ENCODE assay signal across 8 mouse cellular contexts in genomic region chr15:99874612-99875333, GRCm38 (mm10). TPM values are rescaled to one million over a fixed set of nuclear protein-coding genes. Genes with fewer than 3 reads are reported as not detected.
DNase-seq lines count a peak whose midpoint lies in the region; ATAC-seq and TF ChIP-seq lines count a peak whose summit lies in the region.

No protein-coding gene starts in this region.

- H3K4me2 ChIP-seq in hindbrain, embryonic 16.5 days (ENCODE audit: low read length), result peak overlapping the region; percentile 93
- H3K4me2 ChIP-seq in liver, embryonic 12.5 days, result peak overlapping the region; percentile 83
- H3K4me2 ChIP-seq in neural tube, embryonic 15.5 days, result peak overlapping the region; percentile 90

- TF ChIP-seq POLR2A in embryonic fibroblast, embryonic 13.5 days (IDR thresholded peaks at IDR 0.05; ENCODE audit: low read depth, low read length), result no peak

- peak overlapping the region; percentile 59 for H3K4me3 ChIP-seq in embryonic fibroblast, embryonic 13.5 days (ENCODE audit: insufficient read depth, low read length)
- H3K4me3 ChIP-seq in hindbrain, embryonic 16.5 days (ENCODE audit: low read length), result peak overlapping the region; percentile 87
- peak overlapping the region; percentile 63 for H3K4me3 ChIP-seq in liver, embryonic 12.5 days
- peak overlapping the region; percentile 63 for H3K4me3 ChIP-seq in neural tube, embryonic 15.5 days (replicated peaks)

- DNase-seq in adrenal gland, postnatal 10 days, result peak; percentile 30
- no peak for DNase-seq in adrenal gland, postnatal 4 days (ENCODE audit: low spot score in 2 of 2)
- peak; percentile 57 for DNase-seq in MN1 (ENCODE audit: low spot score)
- no peak for DNase-seq in spleen, adult 12 weeks (ENCODE audit: low spot score)

- H3K9ac ChIP-seq in hindbrain, embryonic 16.5 days (ENCODE audit: low read depth, low read length), result peak overlapping the region; percentile 80
- H3K9ac ChIP-seq in liver, embryonic 12.5 days, result peak overlapping the region; percentile 5; the same call in 1 of the 2 replicates
- H3K9ac ChIP-seq in neural tube, embryonic 15.5 days (replicated peaks), result peak overlapping the region; percentile 63

- ATAC-seq in hindbrain, embryonic 16.5 days, result no peak; the same call in 1 of the 2 replicates
- ATAC-seq in liver, embryonic 12.5 days, result peak; percentile 47
- peak; percentile 65 for ATAC-seq in neural tube, embryonic 15.5 days (ENCODE audit: low FRiP score)

- no peaks in the 10 kb centered on the region for H3K9me3 ChIP-seq in hindbrain, embryonic 16.5 days (ENCODE audit: control insufficient read depth, low read length)
- H3K9me3 ChIP-seq in liver, embryonic 12.5 days (replicated peaks), result no peaks in the 10 kb centered on the region
- H3K9me3 ChIP-seq in neural tube, embryonic 15.5 days (replicated peaks), result no peaks in the 10 kb centered on the region

- H3K4me1 ChIP-seq in embryonic fibroblast, embryonic 13.5 days (ENCODE audit: control insufficient read depth, insufficient read depth, low read length), result 0 out of 2 replicates have a peak, but pooled peaks cover 5% of the 10 kb centered on the region
- peaks cover 5% of the 10 kb centered on the region for H3K4me1 ChIP-seq in hindbrain, embryonic 16.5 days (ENCODE audit: control insufficient read depth, insufficient read depth, low read depth, low read length)
- peaks cover 19% of the 10 kb centered on the region for H3K4me1 ChIP-seq in liver, embryonic 12.5 days
- peaks cover 21% of the 10 kb centered on the region for H3K4me1 ChIP-seq in neural tube, embryonic 15.5 days

- TF ChIP-seq CTCF in embryonic fibroblast, embryonic 13.5 days (IDR thresholded peaks at IDR 0.05; ENCODE audit: borderline replicate concordance, insufficient read depth, low read length), result no peak

- WGBS in hindbrain, embryonic 16.5 days, result 4% methylated on average over 30 of the region's 30 CpGs
- WGBS in liver, embryonic 12.5 days (ENCODE audit: insufficient replicate concordance), result 6% methylated on average over 30 of the region's 30 CpGs
- WGBS in neural tube, embryonic 15.5 days, result 6% methylated on average over 30 of the region's 30 CpGs

- H3K27me3 ChIP-seq in hindbrain, embryonic 16.5 days (replicated peaks; ENCODE audit: control insufficient read depth, insufficient read depth, low read length), result no peaks in the 10 kb centered on the region
- H3K27me3 ChIP-seq in liver, embryonic 12.5 days (replicated peaks), result peaks cover 20% of the 10 kb centered on the region
- H3K27me3 ChIP-seq in neural tube, embryonic 15.5 days (replicated peaks), result no peaks in the 10 kb centered on the region

- H3K36me3 ChIP-seq in hindbrain, embryonic 16.5 days (ENCODE audit: control insufficient read depth, insufficient read depth, low read length), result no peaks in the 10 kb centered on the region
- H3K36me3 ChIP-seq in liver, embryonic 12.5 days, result no peaks in the 10 kb centered on the region
- no peaks in the 10 kb centered on the region for H3K36me3 ChIP-seq in neural tube, embryonic 15.5 days

- H3K27ac ChIP-seq in embryonic fibroblast, embryonic 13.5 days (ENCODE audit: insufficient read depth, low read length), result no peak overlapping the region
- peak overlapping the region; percentile 63 for H3K27ac ChIP-seq in hindbrain, embryonic 16.5 days (ENCODE audit: low read depth, low read length)
- no peak overlapping the region for H3K27ac ChIP-seq in liver, embryonic 12.5 days
- H3K27ac ChIP-seq in neural tube, embryonic 15.5 days (replicated peaks), result peak overlapping the region; percentile 63

RNA-seq across cellular contexts. Expression of gene Lima1, which starts 0.5 kb away (rescaled TPM):
- 10 to 100 TPM; 37.7 to 39.7 TPM for total RNA-seq in adrenal gland, postnatal 10 days (2021)
- 10 to 100 TPM; 51.0 to 51.9 TPM for total RNA-seq in adrenal gland, postnatal 4 days (2021)
- 172 and 199 TPM in 2 replicates for polyA plus RNA-seq in embryonic fibroblast, embryonic 13.5 days (2011; ENCODE audit: insufficient read length, low read depth, missing spikeins)
- 12.9 and 15.3 TPM in 2 replicates for polyA plus RNA-seq in hindbrain, embryonic 16.5 days (2015; fragmentation: Nextera tagmentation; extraction: Ambion mirVana)
- polyA plus RNA-seq in liver, embryonic 12.5 days (2016; fragmentation: Nextera tagmentation; extraction: Ambion mirVana), result 10.6 and 11.0 TPM in 2 replicates
- 15.6 and 26.5 TPM in 2 replicates for polyA plus RNA-seq in neural tube, embryonic 15.5 days (2015; fragmentation: Nextera tagmentation; extraction: Ambion mirVana)

Comparison
In these comparisons a context has a peak if more than half of its experiments do, and no peak if none do; other contexts are left out.
1. DNase-seq: peak in adrenal gland, postnatal 10 days (single experiment) and MN1 (single experiment); none in adrenal gland, postnatal 4 days (0 of 2) and spleen, adult 12 weeks (single experiment).
2. H3K27ac ChIP-seq: peak in hindbrain, embryonic 16.5 days (single experiment) and neural tube, embryonic 15.5 days (single experiment); none in embryonic fibroblast, embryonic 13.5 days (single experiment) and liver, embryonic 12.5 days (single experiment).
3. H3K9ac ChIP-seq: peak in every context shown above with its lines; median percentile 80 in hindbrain, embryonic 16.5 days; 63 in neural tube, embryonic 15.5 days; 5 in liver, embryonic 12.5 days.
4. Peak in every context shown above with its lines, with median percentiles within 50 percentile points of each other: H3K4me3 ChIP-seq and H3K4me2 ChIP-seq.